Mouse (Mus musculus): ENCODE measurements at regions not wholly inside any gene's neighbourhood (a gene's known extent, or its start where the extent isn't known, plus 50 kb on each side); places are given as distances from the start of the nearest gene placed in this dataset.

DNA sequence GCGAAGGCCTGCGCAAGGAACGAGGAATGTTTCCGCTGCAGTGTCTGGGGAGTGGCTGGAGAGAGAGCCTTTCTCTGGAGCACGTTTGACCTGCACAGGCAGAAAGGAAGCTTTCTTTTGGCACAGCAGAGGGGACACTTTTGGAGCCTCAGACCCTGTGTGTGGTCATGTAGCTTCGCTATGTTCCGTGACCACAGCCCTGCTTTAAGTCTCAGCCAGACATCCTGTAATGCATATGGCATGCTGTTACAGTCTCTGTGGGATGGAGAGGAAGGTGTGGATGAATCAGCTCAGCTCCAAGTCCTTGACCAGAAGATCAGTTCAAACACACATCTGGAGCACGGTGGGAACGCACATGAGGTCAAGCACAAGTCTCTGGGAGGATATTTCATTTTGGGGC, 107.3 kb upstream of the Tnp1 start:
- no peak for DNase-seq (ENCODE audit: low spot score in 2 of 2)

DNA sequence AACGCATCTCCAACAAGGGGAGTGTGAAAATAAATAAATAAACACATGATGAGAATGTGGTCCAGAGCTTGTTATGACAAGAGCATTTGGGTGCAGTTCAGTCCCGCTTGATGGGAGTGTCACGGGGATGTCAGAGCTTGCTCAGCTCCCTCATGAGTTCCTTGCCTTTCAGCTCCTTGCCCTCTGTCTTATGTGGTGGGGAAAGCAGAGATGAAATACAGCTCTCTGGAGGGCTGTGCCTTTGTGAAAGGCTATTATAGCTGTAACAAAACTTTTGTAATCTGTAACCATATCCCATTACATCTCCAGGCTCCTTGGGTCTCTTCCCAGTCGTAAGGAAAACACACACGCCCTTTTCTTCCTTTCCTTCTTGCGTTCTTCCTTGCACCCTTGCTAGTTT, 103.0 kb upstream of the Tnp1 start:
- no peak for DNase-seq (ENCODE audit: low spot score in 2 of 2)

DNA sequence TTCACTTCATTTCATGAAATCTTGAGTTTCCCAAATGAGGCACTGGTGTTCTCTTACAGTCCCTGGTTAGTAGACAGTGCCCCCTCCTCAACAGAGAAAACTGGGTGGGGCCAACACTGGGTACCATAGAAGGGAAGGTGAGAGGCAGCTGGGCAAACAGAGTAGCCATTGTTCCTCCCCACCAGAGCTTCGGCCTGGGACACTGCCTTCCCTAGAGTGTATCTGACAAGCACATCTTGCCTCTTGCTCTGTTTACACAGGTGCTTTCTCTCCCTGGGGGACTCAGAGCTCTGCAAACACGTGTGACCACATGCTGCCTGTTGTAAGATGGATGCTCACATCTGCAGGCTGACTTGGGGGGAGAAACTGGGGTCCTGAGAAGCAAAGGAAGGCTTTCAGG, 100.8 kb upstream of the Tnp1 start:
- no peak for DNase-seq (ENCODE audit: low spot score in 2 of 2)

DNA sequence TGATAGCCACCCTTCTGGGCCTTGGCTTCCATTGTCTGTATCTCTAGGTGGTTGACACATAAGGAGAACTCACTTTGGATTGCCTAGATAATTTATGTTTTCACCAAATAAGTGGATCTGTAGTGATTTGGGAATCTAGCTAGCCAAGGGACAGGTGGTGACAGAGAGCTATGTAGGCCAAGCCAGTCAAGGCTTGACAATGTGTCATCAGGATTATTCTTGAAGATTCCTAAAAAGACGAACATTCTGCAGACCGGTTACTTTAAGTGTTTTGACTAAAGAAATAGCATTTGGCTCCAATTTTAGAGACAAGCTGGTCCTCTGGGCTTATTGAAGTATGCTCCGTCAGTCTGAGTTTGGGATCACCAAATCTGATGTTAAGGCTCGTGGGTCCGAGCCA, 100.1 kb upstream of the Tnp1 start:
- no peak for DNase-seq (ENCODE audit: low spot score in 2 of 2)

DNA sequence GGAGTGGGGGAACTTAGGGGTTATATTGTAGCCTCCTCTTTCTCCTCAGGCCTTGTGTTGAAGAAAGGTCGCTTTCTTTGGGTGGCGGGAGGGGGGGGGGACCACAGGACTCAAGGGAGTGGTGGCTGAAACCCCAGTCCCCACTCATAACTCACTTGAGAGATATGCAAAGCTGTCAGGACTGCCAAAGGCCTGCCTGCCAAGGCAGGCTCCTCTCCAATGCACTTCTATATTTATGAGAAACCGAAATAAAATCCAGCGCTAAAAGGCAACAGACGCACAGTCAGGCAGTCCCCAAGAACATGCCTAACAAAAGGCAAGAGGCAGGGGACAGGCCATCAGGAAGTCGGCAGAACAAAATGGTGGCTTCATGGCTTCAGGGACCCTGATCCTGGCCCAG, 97.4 kb upstream of the Tnp1 start:
- DNase-seq (ENCODE audit: low spot score in 2 of 2) = peak in 1 of 2 experiments; percentile 25

DNA sequence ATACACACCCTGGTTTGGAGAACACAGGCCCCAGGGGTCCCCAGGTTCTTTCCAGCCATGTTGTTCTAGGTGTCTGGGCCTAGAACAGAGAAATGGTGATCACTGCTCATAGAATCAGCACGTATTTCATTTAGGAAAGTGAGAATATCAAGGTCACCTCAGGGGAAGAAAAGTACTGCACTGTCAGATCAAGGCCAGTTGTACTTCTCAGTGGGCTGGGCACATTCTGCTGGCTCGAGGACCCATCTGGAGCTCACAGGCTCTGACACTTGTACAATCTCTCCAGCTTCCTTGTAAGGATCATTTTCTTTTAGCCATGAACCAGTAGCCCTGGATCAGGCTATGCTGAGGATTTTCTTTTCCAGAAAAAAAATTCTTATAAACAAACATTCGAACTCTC, 97.0 kb upstream of the Tnp1 start:
- DNase-seq (ENCODE audit: low spot score in 2 of 2) = no peak

DNA sequence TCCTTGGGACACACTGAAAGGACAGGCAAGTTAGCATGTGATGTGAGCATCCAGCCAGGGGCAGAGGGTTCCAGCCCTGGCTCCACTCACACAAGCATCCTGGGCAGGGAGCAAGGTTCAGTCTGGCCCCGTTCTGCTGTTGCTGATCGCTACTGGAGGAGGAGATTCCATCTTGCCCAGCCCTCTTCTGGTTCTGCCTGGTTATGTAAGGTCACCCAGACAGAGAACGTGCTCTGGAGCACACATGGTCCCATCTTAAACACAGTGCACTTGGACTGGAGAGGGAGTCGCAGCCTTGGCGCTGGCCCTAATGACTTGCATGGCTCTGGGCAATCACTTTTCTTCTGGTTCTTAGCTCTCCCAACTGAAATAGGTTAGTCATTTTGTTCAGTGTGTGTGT, 96.2 kb upstream of the Tnp1 start:
- no peak for DNase-seq (ENCODE audit: low spot score in 2 of 2)

DNA sequence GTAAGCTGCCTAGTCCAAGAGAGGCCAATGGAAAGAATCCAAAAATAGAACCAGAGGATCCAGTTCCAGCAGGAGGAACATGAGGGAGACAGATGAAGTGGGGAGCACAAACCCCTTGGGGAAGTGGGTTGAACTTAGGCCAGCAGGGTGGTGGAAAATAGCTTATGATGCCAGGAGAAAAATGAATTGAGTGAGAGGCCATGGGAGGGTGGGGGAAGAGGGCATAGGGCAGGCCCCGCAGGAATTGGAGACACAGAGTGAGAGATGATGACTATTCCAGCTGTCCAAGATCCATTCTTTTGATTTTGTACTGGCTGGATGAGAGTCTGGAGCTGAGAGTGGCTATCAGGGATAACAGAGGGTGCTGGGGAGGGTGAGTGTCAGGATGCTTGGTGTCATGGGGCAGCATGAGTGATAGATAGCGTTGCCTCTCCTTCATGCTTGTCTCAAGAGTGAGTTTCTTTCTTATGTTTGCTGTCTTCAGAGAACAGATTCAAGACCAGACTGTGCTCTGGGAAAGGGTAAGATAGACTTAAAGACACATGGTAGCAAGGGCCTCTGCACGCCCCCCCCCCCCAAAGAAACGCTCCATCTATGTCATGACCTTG, 90.3 kb upstream of the Tnp1 start:
- DNase-seq (ENCODE audit: low spot score in 2 of 2) = no peak

DNA sequence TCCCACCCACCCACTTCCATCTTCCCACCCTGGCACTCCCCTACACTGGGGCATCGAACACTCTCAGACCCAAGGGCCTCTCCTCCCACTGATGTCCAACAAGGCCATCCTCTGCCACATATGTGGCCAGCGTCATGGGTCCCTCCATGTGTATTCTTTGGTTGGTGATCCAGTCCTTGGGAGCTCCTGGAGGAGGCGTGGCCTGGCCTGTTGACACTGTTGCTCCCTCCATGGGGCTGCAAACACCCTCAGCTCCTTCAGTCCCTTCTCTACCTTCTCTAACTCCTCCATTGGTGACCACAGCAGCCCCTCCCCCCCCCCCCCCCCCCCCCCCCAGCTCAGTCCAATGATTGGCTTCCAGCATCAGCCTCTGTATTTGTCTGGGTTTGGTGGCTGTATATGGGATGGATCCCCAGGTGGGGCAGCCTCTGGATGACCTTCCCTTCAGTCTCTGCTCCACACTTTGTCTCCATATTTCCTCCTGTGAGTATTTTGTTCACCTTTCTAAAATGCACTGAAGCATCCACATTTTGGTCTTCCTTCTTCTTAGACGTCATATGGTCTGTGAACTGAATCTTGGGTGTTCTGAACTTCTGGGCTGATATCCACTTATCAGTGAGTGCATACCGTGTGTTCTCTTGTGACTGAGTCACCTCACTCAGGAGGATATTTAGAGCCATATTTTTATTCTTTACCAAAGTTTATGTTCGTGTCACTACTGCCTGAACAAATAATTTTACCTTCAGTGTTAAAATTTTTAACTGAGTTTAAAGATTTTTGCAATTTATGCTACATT, 82.1 kb upstream of the Tnp1 start:
- DNase-seq (ENCODE audit: low spot score in 2 of 2) = no peak

DNA sequence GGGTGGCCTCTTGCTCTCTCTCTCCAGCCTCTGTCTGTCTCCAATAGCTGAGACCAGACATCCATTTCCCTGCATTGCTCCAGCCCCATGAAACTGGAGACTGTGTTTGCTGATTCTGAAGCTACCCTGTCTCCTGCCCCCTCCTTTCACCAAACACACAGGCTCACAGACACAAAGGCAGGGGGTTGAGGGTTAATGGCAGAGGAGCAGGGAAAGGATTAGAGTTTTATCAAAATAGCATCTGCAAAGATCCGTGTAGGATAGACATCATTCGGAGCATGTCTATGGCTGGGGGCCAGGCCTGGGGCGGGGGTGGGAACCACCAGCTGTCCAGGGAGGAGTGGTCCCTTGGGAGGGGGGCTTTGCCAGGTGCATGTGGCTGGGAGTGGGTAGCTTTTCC, 73.9 kb upstream of the Tnp1 start:
- DNase-seq (ENCODE audit: low spot score in 2 of 2) = no peak

DNA sequence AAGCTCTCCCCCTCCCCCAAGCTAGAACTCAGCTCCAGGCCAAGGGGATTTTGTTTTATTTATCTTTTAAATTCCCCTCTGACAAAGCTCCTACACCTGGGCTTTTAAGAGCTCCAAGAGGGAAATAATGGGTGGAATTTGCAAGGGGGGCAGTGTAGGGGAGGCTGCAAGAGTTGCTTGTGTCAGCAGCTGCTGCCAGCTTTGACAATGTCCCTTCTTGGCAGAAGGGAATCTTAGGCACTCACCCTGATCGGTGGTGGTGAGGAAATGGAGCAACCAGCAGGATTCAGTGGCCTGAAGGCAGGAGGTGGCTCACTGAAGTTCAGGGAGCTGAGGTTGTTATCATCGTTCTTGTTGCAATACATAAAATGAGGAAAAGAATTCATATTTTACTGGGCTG, 72.8 kb upstream of the Tnp1 start:
- DNase-seq (ENCODE audit: low spot score in 2 of 2) = no peak

DNA sequence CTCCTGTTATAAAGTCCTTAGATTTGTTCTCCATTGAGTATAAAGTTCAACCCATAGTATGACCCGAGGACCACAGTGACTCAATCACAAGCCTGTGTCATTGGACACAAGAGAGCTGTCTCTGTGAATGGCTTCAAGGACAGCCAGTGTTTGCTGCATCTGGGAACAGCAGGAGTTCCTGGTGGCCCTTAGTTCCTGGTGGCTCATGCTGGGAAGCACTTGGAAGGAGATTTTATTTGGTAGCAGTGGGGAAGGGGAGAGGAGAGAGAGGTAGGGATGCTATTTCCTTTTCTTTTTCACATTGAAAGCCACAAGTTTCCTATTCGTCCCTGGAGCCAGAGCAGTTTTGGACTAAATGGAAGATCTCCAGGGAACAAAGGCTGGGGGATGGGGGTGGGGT, 69.2 kb upstream of the Tnp1 start:
- DNase-seq (ENCODE audit: low spot score in 2 of 2) = no peak

DNA sequence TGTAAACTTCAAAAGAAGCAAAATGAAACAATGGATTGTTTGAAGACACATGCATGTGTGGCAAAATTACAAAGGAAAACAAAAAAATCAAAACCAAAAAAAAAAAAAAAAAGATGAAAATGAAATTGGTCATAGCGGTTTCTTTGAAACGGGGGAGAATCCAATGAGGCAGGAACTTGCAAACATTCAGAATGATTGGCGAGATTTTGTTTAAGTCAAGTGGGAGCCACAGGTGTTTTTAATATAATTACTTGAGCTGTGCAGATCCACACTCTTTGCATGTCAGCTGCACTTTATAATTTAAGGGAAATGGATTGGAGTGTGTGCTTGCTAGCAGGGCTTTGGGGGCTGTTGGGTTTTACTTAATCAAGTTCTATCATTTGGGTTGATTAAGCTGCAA, 67.7 kb upstream of the Tnp1 start:
- DNase-seq (ENCODE audit: low spot score in 2 of 2) = no peak

DNA sequence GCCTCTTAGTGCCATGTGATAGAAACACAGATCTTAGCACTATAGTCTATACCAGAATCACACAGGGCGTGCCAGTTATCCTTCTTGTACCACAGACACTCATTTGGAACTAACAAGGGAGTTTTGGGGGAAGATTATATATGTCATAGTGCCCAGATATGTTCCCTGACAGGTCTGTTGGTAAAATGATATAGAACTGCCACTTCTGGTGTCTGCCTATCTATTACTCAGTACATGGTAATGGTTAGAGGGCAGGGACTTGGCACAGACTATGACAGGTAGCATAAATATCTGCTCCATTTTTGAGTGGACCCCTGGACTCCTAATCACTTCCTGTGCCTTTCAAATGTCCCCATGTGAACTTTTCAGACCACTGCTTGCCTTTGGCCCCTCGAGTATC, 63.8 kb upstream of the Tnp1 start:
- DNase-seq (ENCODE audit: low spot score in 2 of 2) = no peak

DNA sequence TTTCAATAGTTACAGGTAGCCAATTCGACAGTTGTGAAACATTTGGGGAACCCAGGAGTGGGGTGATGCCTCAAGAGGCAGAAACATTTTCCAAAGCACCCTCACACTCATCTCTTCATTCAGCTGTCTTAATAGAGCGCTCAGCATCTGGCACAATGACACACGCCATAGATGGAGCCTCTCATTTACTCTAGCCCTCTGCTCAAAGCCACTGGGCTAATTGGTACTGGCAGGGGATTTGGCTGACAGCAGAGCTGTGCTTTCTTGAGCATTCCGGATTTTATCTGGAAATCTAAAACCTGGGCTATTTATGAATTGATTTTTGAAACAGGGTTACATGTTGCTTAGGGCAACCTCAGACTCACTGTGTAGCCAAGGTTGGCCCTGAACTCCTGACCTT, 61.4 kb upstream of the Tnp1 start:
- DNase-seq (ENCODE audit: low spot score in 2 of 2) = no peak

DNA sequence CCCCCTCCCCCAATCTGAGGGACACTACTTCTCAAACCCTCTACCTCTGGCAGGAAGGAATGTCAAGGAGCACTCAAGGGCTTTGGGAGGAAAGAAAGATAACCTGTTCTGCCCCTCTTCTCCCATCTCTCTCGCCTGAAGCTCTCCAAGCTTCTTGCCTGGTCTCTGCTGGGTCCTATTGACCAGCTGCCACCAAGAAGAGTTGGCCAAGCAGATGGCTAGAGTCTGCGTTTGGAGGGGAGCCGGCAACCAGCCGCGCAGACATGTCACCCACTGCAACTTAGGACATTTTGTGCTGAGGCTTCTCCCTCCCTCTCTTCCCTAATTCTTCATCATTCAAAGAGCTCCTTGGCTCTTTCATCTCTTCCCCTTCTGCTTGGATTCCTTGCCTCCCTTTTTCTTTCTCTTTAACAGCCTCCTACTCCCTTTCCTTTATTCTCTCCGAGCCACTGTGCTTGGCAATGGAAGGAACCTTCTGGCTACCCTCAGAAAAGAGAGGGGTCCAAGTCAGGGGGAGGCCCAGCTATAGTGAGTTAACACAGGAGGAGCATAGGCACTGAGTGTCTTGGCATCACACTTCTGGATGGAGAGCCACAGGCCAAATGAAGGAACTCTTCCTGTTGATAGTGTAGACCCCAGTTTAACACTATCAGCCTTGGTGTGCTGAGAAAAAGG, 60.1 kb upstream of the Tnp1 start:
- DNase-seq (ENCODE audit: low spot score in 2 of 2) = no peak

DNA sequence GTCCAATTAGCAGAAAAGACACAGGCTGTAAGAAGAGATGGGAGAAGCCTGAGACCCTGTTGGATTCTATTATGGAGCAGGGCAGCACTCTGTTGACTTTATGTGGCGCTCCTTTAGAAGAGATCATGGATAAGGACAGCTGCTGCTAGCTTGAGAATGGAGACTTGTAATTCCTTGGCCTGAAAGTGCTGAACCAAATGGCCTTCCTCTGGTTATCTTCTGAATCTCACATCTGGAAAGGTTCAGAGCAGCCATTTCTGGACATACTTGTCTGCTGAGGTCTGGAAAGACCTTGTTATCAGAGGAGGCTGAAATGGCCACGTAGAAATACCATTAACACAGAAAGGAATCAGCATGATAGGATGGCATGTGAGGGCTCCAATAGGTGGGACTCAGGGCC, 59.5 kb upstream of the Tnp1 start:
- DNase-seq (ENCODE audit: low spot score in 2 of 2) = no peak

DNA sequence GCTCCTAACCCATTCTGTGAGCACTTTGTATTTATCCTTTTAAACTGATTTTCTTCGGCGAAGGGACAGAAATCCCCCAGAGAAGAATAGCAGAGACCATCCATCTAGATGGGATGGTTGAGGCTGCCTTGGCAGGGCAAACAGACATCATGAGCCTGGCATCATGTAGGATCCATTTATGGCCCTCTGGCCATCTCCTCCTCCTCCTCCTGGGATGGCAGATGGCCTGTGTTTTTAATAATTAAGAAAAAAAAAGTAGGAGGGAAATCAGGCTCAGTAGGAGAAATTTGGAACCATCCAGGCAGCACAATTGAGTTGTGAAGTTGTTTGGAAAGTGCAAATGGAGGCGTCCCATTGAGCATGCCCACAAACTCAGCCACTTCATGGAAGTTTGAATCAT, 58.8 kb upstream of the Tnp1 start:
- no peak for DNase-seq (ENCODE audit: low spot score in 2 of 2)

DNA sequence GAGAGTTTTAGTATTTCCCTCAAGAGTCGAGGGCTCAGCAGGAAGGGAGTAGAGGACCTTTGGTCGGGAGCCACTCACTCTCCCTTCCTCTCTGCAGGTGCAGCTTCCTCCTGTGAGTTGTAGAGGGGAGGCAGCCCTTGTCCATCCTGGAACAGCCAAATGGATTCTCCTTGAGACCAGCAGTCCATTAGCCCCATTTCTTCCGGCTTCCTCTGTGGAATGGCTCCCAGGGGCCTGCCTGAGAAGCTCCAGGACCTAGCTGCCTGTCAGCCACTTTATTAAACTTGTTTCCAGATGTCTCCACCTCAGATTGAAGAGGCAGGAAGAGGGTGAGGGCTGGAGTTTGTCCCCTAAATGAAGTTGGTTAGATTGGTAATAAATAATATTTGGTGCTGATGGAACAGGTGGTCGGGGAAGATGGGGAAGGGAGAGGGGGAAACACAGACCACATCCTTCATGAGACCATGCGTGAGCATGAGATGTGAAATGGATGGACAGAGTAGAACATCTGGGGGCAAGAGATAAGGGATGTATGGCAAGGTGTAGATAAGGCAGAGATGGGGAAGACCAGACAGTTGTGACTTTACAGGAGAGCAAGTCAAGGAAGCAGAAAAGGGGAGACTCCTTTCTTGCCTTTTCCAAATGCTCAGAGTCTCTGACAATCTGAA, 56.7 kb upstream of the Tnp1 start:
- no peak for DNase-seq (ENCODE audit: low spot score in 2 of 2)

DNA sequence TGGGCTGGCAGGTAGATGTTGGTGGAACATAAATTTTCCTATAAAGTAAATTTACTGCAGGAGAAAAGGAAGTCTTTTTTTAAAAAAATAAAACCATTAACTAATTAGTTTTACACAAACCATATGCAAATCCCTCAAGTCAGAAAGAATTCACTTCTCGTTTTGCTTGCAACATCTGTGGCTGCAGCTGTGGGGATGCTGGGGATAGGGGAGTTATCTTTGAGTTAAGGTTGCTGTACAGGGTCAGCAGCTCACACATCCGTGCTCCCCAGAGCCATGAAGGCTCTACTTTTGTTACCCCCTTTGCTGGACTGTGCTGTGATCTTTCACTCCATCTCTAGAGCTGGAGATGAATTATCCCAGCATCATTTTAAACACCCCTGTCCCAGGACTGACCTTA, 54.4 kb upstream of the Tnp1 start:
- DNase-seq (ENCODE audit: low spot score in 2 of 2) = no peak
